In genomic region chr5:111097233-111098160, GRCm38 (mm10) we compare ENCODE assay signal across 10 mouse cellular contexts.
A peak's percentile ranks its signal among the peaks of the same experiment; 100 is the strongest.
DNase-seq lines count a peak whose midpoint lies in the region; ATAC-seq lines count a peak whose summit lies in the region.
"Had no signal": no experiment of that assay in that cellular context is flagged by ENCODE, and none has a peak within 500 bp of the region (broad histone marks: within the 10 kb centered on the region; RNA-seq: fewer than 3 reads in every experiment).

No protein-coding gene starts in this region.

- peak; percentile 43 to 78 for DNase-seq in adrenal gland, adult (ENCODE audit: inconsistent age in 2 of 2, low spot score in 1 of 2)
- no peak for DNase-seq in adrenal gland, postnatal 4 days (ENCODE audit: low spot score in 2 of 2)
- DNase-seq in kidney, adult 11 months: peak; percentile 36
- no peak for DNase-seq in kidney, adult 18-20 months
- DNase-seq in forebrain, embryonic 14.5 days (ENCODE audit: low spot score): peak; percentile 58
- no peak for DNase-seq in midbrain, embryonic 10.5 days (ENCODE audit: low spot score)
- DNase-seq in frontal cortex, postnatal 14 days (ENCODE audit: low spot score in 2 of 2): no peak
- no peak for DNase-seq in urinary bladder, adult 2 months (ENCODE audit: low spot score)

- H3K4me2 ChIP-seq in forebrain, embryonic 14.5 days (ENCODE audit: low read length): no peak overlapping the region
- H3K4me2 ChIP-seq: stomach, embryonic 15.5 days had no signal

- no peak overlapping the region for H3K4me3 ChIP-seq in forebrain, embryonic 14.5 days (ENCODE audit: low read depth, low read length)
- H3K4me3 ChIP-seq in midbrain, embryonic 10.5 days: no peak overlapping the region
- H3K4me3 ChIP-seq: stomach, embryonic 15.5 days had no signal

- H3K9ac ChIP-seq in forebrain, embryonic 14.5 days (ENCODE audit: low read length): no peak overlapping the region
- H3K9ac ChIP-seq: stomach, embryonic 15.5 days had no signal

- ATAC-seq in forebrain, embryonic 14.5 days: peak; percentile 33; the same call in 1 of the 2 replicates

- no peak overlapping the region; the same call in 1 of the 2 replicates for H3K27ac ChIP-seq in forebrain, embryonic 14.5 days (ENCODE audit: low read depth, low read length)
- peak overlapping the region; percentile 73 for H3K27ac ChIP-seq in midbrain, embryonic 10.5 days (replicated peaks)

- H3K27me3 ChIP-seq in forebrain, embryonic 14.5 days (replicated peaks; ENCODE audit: control insufficient read depth, insufficient read depth, low read length): no peaks in the 10 kb centered on the region
- H3K27me3 ChIP-seq in midbrain, embryonic 10.5 days (ENCODE audit: low read depth, poor library complexity, severe bottlenecking): 0 out of 2 replicates have a peak, but pooled peaks cover 3% of the 10 kb centered on the region
- H3K27me3 ChIP-seq: Patski; stomach, embryonic 15.5 days had no signal

- WGBS in forebrain, embryonic 14.5 days: 59% methylated on average over 11 of the region's 11 CpGs
- 71% methylated on average over 11 of the region's 11 CpGs for WGBS in midbrain, embryonic 10.5 days

- H3K36me3 ChIP-seq in forebrain, embryonic 14.5 days (ENCODE audit: control insufficient read depth, insufficient read depth, low read length): peaks cover 25% of the 10 kb centered on the region
- peaks cover 28% of the 10 kb centered on the region for H3K36me3 ChIP-seq in midbrain, embryonic 10.5 days
- H3K36me3 ChIP-seq: stomach, embryonic 15.5 days had no signal

- peaks cover 28% of the 10 kb centered on the region for H3K4me1 ChIP-seq in forebrain, embryonic 14.5 days (ENCODE audit: control insufficient read depth, insufficient read depth, low read length)
- H3K4me1 ChIP-seq in midbrain, embryonic 10.5 days: peaks cover 47% of the 10 kb centered on the region

- H3K9me3 ChIP-seq in forebrain, embryonic 14.5 days (replicated peaks; ENCODE audit: control insufficient read depth, low read length): no peaks in the 10 kb centered on the region
- no peaks in the 10 kb centered on the region for H3K9me3 ChIP-seq in midbrain, embryonic 10.5 days (replicated peaks)
- H3K9me3 ChIP-seq: stomach, embryonic 15.5 days had no signal

Comparison
In these comparisons a context has a peak if more than half of its experiments do, and no peak if none do; other contexts are left out.
1. DNase-seq: peak in adrenal gland, adult (2 of 2), kidney, adult 11 months (single experiment) and forebrain, embryonic 14.5 days (single experiment); none in adrenal gland, postnatal 4 days (0 of 2), kidney, adult 18-20 months (single experiment), midbrain, embryonic 10.5 days (single experiment), frontal cortex, postnatal 14 days (0 of 2) and urinary bladder, adult 2 months (single experiment).